Mouse (Mus musculus): ENCODE measurements around the gene Mapk7. TPM values are rescaled to one million over a fixed set of nuclear protein-coding genes. Genes with fewer than 3 reads are reported as not detected.

Mapk7 gene
- polyA plus RNA-seq, 1 experiment from 2014 or later, result 36.2 TPM

DNA sequence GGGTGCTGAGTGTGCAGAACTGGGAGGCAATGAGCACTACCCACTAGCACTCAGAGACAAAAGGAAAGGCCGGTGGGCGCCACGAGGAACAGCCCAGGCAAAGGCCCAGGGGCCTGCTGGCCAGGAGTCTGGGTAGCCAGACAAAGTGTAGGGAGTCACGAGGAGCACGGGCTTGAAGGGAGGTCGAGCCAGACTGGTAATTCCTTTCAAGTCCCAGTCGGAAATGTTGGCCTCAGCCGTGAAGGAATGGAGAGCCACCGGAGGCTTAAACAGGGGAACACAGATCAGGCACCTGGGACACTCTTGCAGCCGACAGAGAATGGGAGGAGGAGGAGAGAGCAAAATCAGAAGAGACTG, 10.0 kb downstream of the Mapk7 start:
- WGBS, result 32% methylated on average over 10 of the region's 10 CpGs
- no peak overlapping the region for H3K9ac ChIP-seq (replicated peaks; ENCODE audit: low read depth)
- no peak for TF ChIP-seq EP300 (IDR thresholded peaks at IDR 0.05)
- no peak for TF ChIP-seq CTCF (IDR thresholded peaks at IDR 0.05)
- 0 out of 2 replicates have a peak overlapping the region, but pooled peaks have one; percentile 8 for H3K4me3 ChIP-seq (ENCODE audit: low read depth, low read length)
- DNase-seq (ENCODE audit: low spot score) (no peak), ATAC-seq (no peak)
- H3K27me3 ChIP-seq (replicated peaks; ENCODE audit: insufficient read depth, low read length), result no peaks in the 10 kb centered on the region
- no peaks in the 10 kb centered on the region for H3K9me3 ChIP-seq (ENCODE audit: low read length)
- peak overlapping the region; percentile 83 for H3K27ac ChIP-seq (ENCODE audit: low read length)
- peak overlapping the region; percentile 41; the same call in 1 of the 2 replicates for H3K4me2 ChIP-seq (replicated peaks; ENCODE audit: low read depth, low read length)
- no peaks in the 10 kb centered on the region for H3K4me1 ChIP-seq (ENCODE audit: insufficient read depth, low read depth, low read length)
- peaks cover 11% of the 10 kb centered on the region; the same call in 1 of the 2 replicates for H3K36me3 ChIP-seq (ENCODE audit: insufficient read depth, low read length)

DNA sequence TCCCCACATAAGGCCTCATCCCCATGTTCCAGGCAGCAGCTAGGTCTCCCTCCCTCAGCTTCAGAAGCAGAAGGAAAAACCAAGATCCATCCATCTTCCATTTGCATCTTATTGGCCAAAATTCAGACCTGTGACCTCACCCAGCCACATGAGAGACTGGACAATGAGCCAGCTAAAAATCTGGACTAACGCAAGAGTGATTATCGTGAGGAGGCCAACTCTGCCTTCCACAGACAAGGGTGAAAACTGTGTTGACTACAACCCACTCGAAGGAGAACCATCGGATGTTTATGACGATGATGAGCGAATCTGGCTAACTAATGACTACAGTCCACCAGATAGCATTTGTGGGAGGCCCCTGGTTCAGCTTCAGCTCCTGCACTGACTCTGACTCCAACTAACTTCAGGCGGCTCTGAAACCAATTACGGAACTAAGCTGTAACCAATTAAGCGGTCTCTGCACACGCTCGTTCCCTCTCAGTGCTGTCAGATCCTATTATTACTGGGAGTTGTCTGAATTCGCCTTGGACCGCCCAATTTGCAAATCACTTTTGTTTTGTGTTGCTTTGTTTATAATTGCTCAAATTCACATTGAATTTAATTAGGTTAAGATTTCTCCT, 10.9 kb downstream of the Mapk7 start:
- 80% methylated on average over 13 of the region's 13 CpGs for WGBS
- Histone ChIP-seq H3K9me3 (ENCODE audit: low read length) (no peaks in the 10 kb centered on the region), H3K9ac (replicated peaks; ENCODE audit: low read depth) (no peak overlapping the region), H3K27ac (ENCODE audit: low read length) (no peak overlapping the region), H3K27me3 (replicated peaks; ENCODE audit: insufficient read depth, low read length) (no peaks in the 10 kb centered on the region), H3K4me2 (replicated peaks; ENCODE audit: low read depth, low read length) (no peak overlapping the region), H3K36me3 (ENCODE audit: insufficient read depth, low read length) (0 out of 2 replicates have a peak, but pooled peaks cover 4% of the 10 kb centered on the region), H3K4me3 (ENCODE audit: low read depth, low read length) (no peak overlapping the region), H3K4me1 (ENCODE audit: insufficient read depth, low read depth, low read length) (no peaks in the 10 kb centered on the region)
- DNase-seq (ENCODE audit: low spot score) (no peak), ATAC-seq (no peak)
- TF ChIP-seq EP300 (IDR thresholded peaks at IDR 0.05), result no peak
- no peak for TF ChIP-seq CTCF (IDR thresholded peaks at IDR 0.05)

DNA sequence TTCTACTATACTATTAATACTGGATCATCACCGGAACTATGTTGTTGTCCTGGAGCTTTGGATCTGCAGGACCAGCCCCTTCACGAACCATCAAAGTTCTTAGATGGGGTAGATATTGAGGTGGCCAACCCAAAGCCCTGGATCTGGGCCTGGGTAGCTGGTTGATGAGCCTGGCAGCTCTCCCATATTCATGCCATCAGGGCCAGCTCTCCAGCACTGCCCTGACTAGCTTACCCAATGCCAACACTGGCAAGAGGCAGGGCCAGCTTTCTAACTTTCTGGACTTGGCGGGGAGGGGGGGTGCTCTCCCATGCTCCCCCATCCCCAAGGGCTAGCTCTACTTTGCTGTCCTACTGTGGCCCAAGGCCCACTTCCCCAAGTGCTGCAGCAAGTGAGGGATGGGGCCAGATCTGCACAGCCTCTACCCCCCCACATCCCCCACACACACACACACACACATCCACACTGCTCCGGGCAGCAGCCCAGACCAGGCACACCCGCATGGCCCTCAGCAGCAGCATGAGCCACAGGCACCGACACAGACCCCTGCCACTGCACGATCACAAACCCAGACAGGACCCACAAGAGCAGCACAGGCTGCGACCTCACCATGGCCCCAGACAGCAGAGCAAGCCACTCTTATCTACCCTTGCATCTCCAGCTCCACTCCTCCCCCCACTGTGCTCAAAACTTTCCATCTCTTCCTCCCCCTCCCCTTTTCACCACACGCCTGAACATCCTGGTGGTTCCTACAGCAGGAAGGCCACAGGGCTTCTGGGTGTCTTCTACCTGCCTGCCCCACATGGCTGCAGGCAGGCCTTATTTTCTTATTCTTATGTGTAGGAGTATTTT, 12.7 kb downstream of the Mapk7 start:
- ATAC-seq, result no peak
- no peaks in the 10 kb centered on the region for H3K4me1 ChIP-seq (ENCODE audit: insufficient read depth, low read depth, low read length)
- no peak overlapping the region for H3K4me2 ChIP-seq (replicated peaks; ENCODE audit: low read depth, low read length)
- no peak for DNase-seq (ENCODE audit: low spot score)
- 50% methylated on average over 9 of the region's 9 CpGs for WGBS
- H3K4me3 ChIP-seq (ENCODE audit: low read depth, low read length), result no peak overlapping the region
- H3K9ac ChIP-seq (replicated peaks; ENCODE audit: low read depth), result no peak overlapping the region
- no peaks in the 10 kb centered on the region for H3K9me3 ChIP-seq (ENCODE audit: low read length)
- H3K27me3 ChIP-seq (replicated peaks; ENCODE audit: insufficient read depth, low read length), result no peaks in the 10 kb centered on the region
- H3K36me3 ChIP-seq (ENCODE audit: insufficient read depth, low read length), result no peaks in the 10 kb centered on the region
- H3K27ac ChIP-seq (ENCODE audit: low read length), result no peak overlapping the region
- TF ChIP-seq EP300 (IDR thresholded peaks at IDR 0.05), result no peak
- TF ChIP-seq CTCF (IDR thresholded peaks at IDR 0.05), result no peak

DNA sequence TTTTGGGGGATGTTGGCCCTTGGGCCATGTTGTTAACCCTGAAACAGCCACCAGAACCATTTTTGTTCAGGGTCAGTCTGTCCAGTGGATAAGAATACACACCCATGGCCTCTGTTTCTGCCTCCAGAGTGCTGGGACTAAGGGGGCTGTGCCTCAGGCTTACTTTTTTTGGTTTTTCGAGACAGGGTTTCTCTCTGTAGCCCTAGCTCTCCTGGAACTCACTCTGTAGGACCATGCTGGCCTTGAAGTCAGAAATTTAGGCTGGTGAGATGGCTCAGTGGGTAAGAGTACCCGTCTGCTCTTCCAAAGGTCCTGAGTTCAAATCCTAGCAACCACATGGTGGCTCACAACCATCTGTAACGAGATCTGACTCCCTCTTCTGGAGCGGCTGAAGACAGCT, 15.4 kb downstream of the Mapk7 start:
- DNase-seq (ENCODE audit: low spot score) (no peak), ATAC-seq (no peak)
- Histone ChIP-seq H3K27me3 (replicated peaks; ENCODE audit: insufficient read depth, low read length) (no peaks in the 10 kb centered on the region), H3K4me3 (ENCODE audit: low read depth, low read length) (no peak overlapping the region), H3K9ac (replicated peaks; ENCODE audit: low read depth) (no peak overlapping the region), H3K4me1 (ENCODE audit: insufficient read depth, low read depth, low read length) (no peaks in the 10 kb centered on the region), H3K36me3 (ENCODE audit: insufficient read depth, low read length) (no peaks in the 10 kb centered on the region), H3K27ac (ENCODE audit: low read length) (no peak overlapping the region), H3K4me2 (replicated peaks; ENCODE audit: low read depth, low read length) (no peak overlapping the region), H3K9me3 (ENCODE audit: low read length) (no peaks in the 10 kb centered on the region)
- TF ChIP-seq CTCF (IDR thresholded peaks at IDR 0.05), result no peak
- no peak for TF ChIP-seq EP300 (IDR thresholded peaks at IDR 0.05)
- WGBS, result 80% methylated on average over 4 of the region's 4 CpGs

DNA sequence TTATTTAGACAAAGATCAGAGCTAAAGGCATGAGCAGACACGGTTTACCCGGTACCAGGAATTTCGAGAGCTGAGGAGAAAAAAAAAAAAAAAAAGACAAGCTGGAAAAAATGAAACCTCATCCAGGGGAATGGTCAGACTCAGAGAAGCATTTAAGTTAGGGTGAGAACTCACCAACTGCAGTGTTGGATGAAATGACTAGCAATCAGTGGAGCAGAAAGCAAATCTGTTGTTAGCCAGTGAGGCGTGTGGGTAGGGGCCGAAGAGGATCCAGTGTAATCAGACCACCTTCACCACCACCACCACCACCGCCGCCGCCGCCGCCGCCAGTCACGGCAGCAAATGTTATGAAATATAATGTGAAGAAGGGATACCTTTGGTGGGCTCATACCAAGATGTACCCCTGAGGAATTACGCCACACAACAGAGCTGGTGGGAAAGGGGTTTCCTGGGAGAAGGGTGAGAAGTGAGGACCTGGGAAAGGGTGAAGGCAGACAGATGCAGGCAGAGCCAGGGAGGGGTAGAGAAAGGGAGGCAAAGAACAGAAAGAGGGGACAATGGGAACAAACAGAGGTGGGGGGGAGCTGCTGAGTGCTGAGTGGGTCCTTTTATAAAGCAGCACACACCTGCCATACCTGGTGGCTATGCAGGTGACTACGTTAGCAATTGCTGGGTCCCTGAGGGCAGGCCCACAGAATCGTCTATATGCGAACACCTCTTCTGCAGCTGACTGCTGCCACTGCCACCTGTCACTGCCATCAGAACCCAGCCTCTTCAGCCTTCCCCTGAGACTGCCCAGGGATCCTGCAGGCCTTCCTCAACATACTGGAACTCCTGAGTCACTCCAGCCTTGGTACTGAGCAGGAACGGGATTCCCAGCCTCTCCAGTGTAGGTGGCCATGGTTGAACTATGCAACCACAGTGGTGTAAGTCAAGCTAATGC, 16.4 kb downstream of the Mapk7 start:
- 60% methylated on average over 17 of the region's 17 CpGs for WGBS
- ATAC-seq, result no peak
- Histone ChIP-seq H3K36me3 (ENCODE audit: insufficient read depth, low read length) (no peaks in the 10 kb centered on the region), H3K9me3 (ENCODE audit: low read length) (no peaks in the 10 kb centered on the region), H3K27me3 (replicated peaks; ENCODE audit: insufficient read depth, low read length) (no peaks in the 10 kb centered on the region), H3K27ac (ENCODE audit: low read length) (no peak overlapping the region), H3K4me3 (ENCODE audit: low read depth, low read length) (peak overlapping the region; percentile 17; the same call in 1 of the 2 replicates), H3K9ac (replicated peaks; ENCODE audit: low read depth) (no peak overlapping the region), H3K4me2 (replicated peaks; ENCODE audit: low read depth, low read length) (peak overlapping the region; percentile 48), H3K4me1 (ENCODE audit: insufficient read depth, low read depth, low read length) (no peaks in the 10 kb centered on the region)
- no peak for DNase-seq (ENCODE audit: low spot score)
- TF ChIP-seq CTCF (IDR thresholded peaks at IDR 0.05) (no peak), EP300 (IDR thresholded peaks at IDR 0.05) (no peak)
